Mouse (Mus musculus): ENCODE data around the gene Fbxl17. TPM values are rescaled to one million over a fixed set of nuclear protein-coding genes. Genes with fewer than 3 reads are reported as not detected.

Gene Fbxl17
- polyA plus RNA-seq, 1 experiment from 2014 or later, result 6.8 TPM

DNA sequence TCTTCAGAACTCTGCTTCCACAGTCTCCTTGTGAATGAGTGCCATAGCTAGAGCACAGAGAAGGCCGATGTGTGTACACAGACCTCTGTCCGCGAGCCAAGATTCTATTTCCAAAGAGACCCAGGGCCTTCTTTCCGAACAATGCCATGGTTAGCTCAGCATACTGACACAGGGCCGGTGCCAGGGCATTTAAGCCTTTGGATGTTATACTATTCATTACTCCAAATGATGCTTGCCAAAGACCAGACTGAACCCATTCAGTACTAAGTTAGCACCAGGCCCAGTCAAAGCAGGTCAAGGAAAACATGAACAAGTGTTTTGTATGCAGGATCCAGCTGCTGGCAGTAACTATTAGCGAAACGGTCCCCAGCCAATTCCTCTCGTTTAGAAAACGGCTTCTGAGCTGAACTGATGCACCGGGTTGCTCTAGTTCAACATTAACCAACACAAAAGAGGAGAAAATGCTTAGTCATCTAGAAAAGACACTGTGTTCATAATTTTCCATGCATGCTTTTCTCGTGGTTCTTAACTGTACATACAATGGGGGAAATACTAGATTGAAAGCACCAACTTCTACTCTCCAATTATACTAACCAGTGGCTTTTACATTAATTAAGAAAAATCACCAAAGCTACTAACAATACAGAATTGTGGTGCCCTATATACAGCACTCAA lies 214.4 kb downstream of the Fbxl17 start:
- DNase-seq (ENCODE audit: low spot score) (no peak), ATAC-seq (ENCODE audit: insufficient number of reproducible peaks, low FRiP score, low TSS enrichment, low read depth) (no peak)
- H3K4me2 ChIP-seq (ENCODE audit: low read depth, severe bottlenecking), result no peak overlapping the region
- H3K9me3 ChIP-seq (ENCODE audit: control insufficient read depth, low read length), result no peaks in the 10 kb centered on the region
- H3K36me3 ChIP-seq (ENCODE audit: control insufficient read depth, insufficient read depth, low read length), result no peaks in the 10 kb centered on the region
- no peaks in the 10 kb centered on the region for H3K27me3 ChIP-seq (ENCODE audit: control insufficient read depth, insufficient read depth, low read length)
- H3K27ac ChIP-seq (replicated peaks; ENCODE audit: low read depth, low read length), result no peak overlapping the region
- no peak overlapping the region for H3K4me3 ChIP-seq (ENCODE audit: low read depth, low read length)
- H3K9ac ChIP-seq (ENCODE audit: low read length), result no peak overlapping the region
- 86% methylated on average over 11 of the region's 11 CpGs for WGBS
- H3K4me1 ChIP-seq (ENCODE audit: control insufficient read depth, insufficient read depth, low read length), result no peaks in the 10 kb centered on the region

GRCm38 (mm10) chr17:63284074-63284473 lies 215.7 kb downstream of the Fbxl17 start:
- Histone ChIP-seq H3K27ac (replicated peaks; ENCODE audit: low read depth, low read length) (no peak overlapping the region), H3K4me1 (ENCODE audit: control insufficient read depth, insufficient read depth, low read length) (no peaks in the 10 kb centered on the region), H3K4me2 (ENCODE audit: low read depth, severe bottlenecking) (no peak overlapping the region), H3K4me3 (ENCODE audit: low read depth, low read length) (no peak overlapping the region), H3K9ac (ENCODE audit: low read length) (no peak overlapping the region), H3K9me3 (ENCODE audit: control insufficient read depth, low read length) (no peaks in the 10 kb centered on the region), H3K27me3 (ENCODE audit: control insufficient read depth, insufficient read depth, low read length) (no peaks in the 10 kb centered on the region), H3K36me3 (ENCODE audit: control insufficient read depth, insufficient read depth, low read length) (no peaks in the 10 kb centered on the region)
- WGBS, result 83% methylated on average over 4 of the region's 4 CpGs
- ATAC-seq (ENCODE audit: insufficient number of reproducible peaks, low FRiP score, low TSS enrichment, low read depth), result no peak
- DNase-seq (ENCODE audit: low spot score), result no peak

DNA sequence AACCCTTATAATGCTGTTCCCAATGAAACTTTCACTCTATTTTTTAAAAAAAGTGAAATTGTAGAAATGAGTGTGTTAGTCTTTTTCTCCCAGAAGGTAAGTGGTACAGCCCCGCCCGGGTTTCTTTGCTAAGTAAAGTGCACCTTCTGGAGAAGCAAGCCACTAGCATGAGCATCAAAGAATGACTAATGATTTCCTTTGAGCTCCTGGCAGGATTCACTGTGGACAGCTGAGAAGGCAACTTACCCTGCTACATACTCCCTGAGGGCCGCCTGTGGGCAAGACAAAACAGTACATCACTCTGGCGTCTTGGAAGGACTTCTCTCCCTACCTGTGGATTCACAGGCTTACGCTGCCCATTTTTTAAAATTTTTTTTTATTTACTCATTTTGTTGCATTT lies 217.8 kb downstream of the Fbxl17 start:
- no peak overlapping the region for H3K9ac ChIP-seq (ENCODE audit: low read length)
- H3K4me1 ChIP-seq (ENCODE audit: control insufficient read depth, insufficient read depth, low read length), result no peaks in the 10 kb centered on the region
- no peak for ATAC-seq (ENCODE audit: insufficient number of reproducible peaks, low FRiP score, low TSS enrichment, low read depth)
- no peak overlapping the region for H3K4me2 ChIP-seq (ENCODE audit: low read depth, severe bottlenecking)
- no peaks in the 10 kb centered on the region for H3K9me3 ChIP-seq (ENCODE audit: control insufficient read depth, low read length)
- no peak overlapping the region for H3K4me3 ChIP-seq (ENCODE audit: low read depth, low read length)
- no peaks in the 10 kb centered on the region for H3K36me3 ChIP-seq (ENCODE audit: control insufficient read depth, insufficient read depth, low read length)
- H3K27me3 ChIP-seq (ENCODE audit: control insufficient read depth, insufficient read depth, low read length), result no peaks in the 10 kb centered on the region
- WGBS, result 63% methylated on average over 5 of the region's 5 CpGs
- no peak overlapping the region for H3K27ac ChIP-seq (replicated peaks; ENCODE audit: low read depth, low read length)
- no peak for DNase-seq (ENCODE audit: low spot score)

- Histone ChIP-seq H3K27me3 (ENCODE audit: control insufficient read depth, insufficient read depth, low read length) (no peaks in the 10 kb centered on the region), H3K36me3 (ENCODE audit: control insufficient read depth, insufficient read depth, low read length) (no peaks in the 10 kb centered on the region), H3K4me3 (ENCODE audit: low read depth, low read length) (no peak overlapping the region), H3K4me1 (ENCODE audit: control insufficient read depth, insufficient read depth, low read length) (no peaks in the 10 kb centered on the region), H3K4me2 (ENCODE audit: low read depth, severe bottlenecking) (no peak overlapping the region), H3K9me3 (ENCODE audit: control insufficient read depth, low read length) (no peaks in the 10 kb centered on the region), H3K27ac (replicated peaks; ENCODE audit: low read depth, low read length) (no peak overlapping the region), H3K9ac (ENCODE audit: low read length) (no peak overlapping the region)
- no peak for ATAC-seq (ENCODE audit: insufficient number of reproducible peaks, low FRiP score, low TSS enrichment, low read depth)
- no peak for DNase-seq (ENCODE audit: low spot score)
- 83% methylated on average over 2 of the region's 2 CpGs for WGBS
Observed at GRCm38 (mm10) chr17:63280990-63281389, 218.8 kb downstream of the Fbxl17 start.

GRCm38 (mm10) chr17:63279144-63279543 lies 220.7 kb downstream of the Fbxl17 start:
- no peak overlapping the region for H3K9ac ChIP-seq (ENCODE audit: low read length)
- H3K4me2 ChIP-seq (ENCODE audit: low read depth, severe bottlenecking), result no peak overlapping the region
- no peak overlapping the region for H3K27ac ChIP-seq (replicated peaks; ENCODE audit: low read depth, low read length)
- no peaks in the 10 kb centered on the region for H3K36me3 ChIP-seq (ENCODE audit: control insufficient read depth, insufficient read depth, low read length)
- no peaks in the 10 kb centered on the region for H3K9me3 ChIP-seq (ENCODE audit: control insufficient read depth, low read length)
- DNase-seq (ENCODE audit: low spot score) (no peak), ATAC-seq (ENCODE audit: insufficient number of reproducible peaks, low FRiP score, low TSS enrichment, low read depth) (no peak)
- H3K4me3 ChIP-seq (ENCODE audit: low read depth, low read length), result no peak overlapping the region
- no peaks in the 10 kb centered on the region for H3K4me1 ChIP-seq (ENCODE audit: control insufficient read depth, insufficient read depth, low read length)
- H3K27me3 ChIP-seq (ENCODE audit: control insufficient read depth, insufficient read depth, low read length), result no peaks in the 10 kb centered on the region
- 47% methylated on average over 4 of the region's 4 CpGs for WGBS

- Histone ChIP-seq H3K36me3 (ENCODE audit: control insufficient read depth, insufficient read depth, low read length) (no peaks in the 10 kb centered on the region), H3K4me2 (ENCODE audit: low read depth, severe bottlenecking) (no peak overlapping the region), H3K9me3 (ENCODE audit: control insufficient read depth, low read length) (no peaks in the 10 kb centered on the region), H3K4me3 (ENCODE audit: low read depth, low read length) (no peak overlapping the region), H3K9ac (ENCODE audit: low read length) (no peak overlapping the region), H3K4me1 (ENCODE audit: control insufficient read depth, insufficient read depth, low read length) (peaks cover 7% of the 10 kb centered on the region; the same call in 1 of the 2 replicates), H3K27me3 (ENCODE audit: control insufficient read depth, insufficient read depth, low read length) (no peaks in the 10 kb centered on the region), H3K27ac (replicated peaks; ENCODE audit: low read depth, low read length) (no peak overlapping the region)
- DNase-seq (ENCODE audit: low spot score) (peak; percentile 9), ATAC-seq (ENCODE audit: insufficient number of reproducible peaks, low FRiP score, low TSS enrichment, low read depth) (no peak)
- WGBS, result 91% methylated on average over 2 of the region's 2 CpGs
Observed at GRCm38 (mm10) chr17:63273353-63273752, 226.5 kb downstream of the Fbxl17 start.

DNA sequence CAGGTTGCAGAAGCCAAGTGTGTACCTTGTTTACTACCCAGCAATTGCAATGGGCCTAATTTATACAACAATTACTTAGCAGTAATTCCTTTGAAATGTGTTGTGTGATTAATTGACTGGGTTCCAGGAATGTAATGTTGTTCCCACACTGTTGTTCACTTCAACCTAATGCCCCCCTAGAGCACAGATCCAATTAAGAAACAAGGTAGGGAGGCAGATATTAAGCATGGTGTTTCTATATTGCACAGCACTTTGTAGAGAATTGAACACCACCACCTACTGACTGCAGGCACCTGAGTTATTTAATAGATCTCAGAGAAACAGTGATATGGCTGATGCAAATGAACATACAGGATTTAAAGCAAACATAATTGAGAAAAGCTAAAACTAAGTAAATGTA lies 226.9 kb downstream of the Fbxl17 start:
- Histone ChIP-seq H3K4me3 (ENCODE audit: low read depth, low read length) (no peak overlapping the region), H3K4me2 (ENCODE audit: low read depth, severe bottlenecking) (no peak overlapping the region), H3K27ac (replicated peaks; ENCODE audit: low read depth, low read length) (no peak overlapping the region), H3K9me3 (ENCODE audit: control insufficient read depth, low read length) (no peaks in the 10 kb centered on the region), H3K4me1 (ENCODE audit: control insufficient read depth, insufficient read depth, low read length) (peaks cover 8% of the 10 kb centered on the region; the same call in 1 of the 2 replicates), H3K36me3 (ENCODE audit: control insufficient read depth, insufficient read depth, low read length) (no peaks in the 10 kb centered on the region), H3K27me3 (ENCODE audit: control insufficient read depth, insufficient read depth, low read length) (no peaks in the 10 kb centered on the region), H3K9ac (ENCODE audit: low read length) (no peak overlapping the region)
- DNase-seq (ENCODE audit: low spot score) (peak; percentile 8), ATAC-seq (ENCODE audit: insufficient number of reproducible peaks, low FRiP score, low TSS enrichment, low read depth) (no peak)

GRCm38 (mm10) chr17:63271000-63271399 lies 228.8 kb downstream of the Fbxl17 start:
- Histone ChIP-seq H3K27me3 (ENCODE audit: control insufficient read depth, insufficient read depth, low read length) (no peaks in the 10 kb centered on the region), H3K4me2 (ENCODE audit: low read depth, severe bottlenecking) (no peak overlapping the region), H3K36me3 (ENCODE audit: control insufficient read depth, insufficient read depth, low read length) (no peaks in the 10 kb centered on the region), H3K9me3 (ENCODE audit: control insufficient read depth, low read length) (no peaks in the 10 kb centered on the region), H3K4me1 (ENCODE audit: control insufficient read depth, insufficient read depth, low read length) (peaks cover 8% of the 10 kb centered on the region; the same call in 1 of the 2 replicates), H3K9ac (ENCODE audit: low read length) (no peak overlapping the region), H3K4me3 (ENCODE audit: low read depth, low read length) (no peak overlapping the region), H3K27ac (replicated peaks; ENCODE audit: low read depth, low read length) (no peak overlapping the region)
- peak; percentile 20 for DNase-seq (ENCODE audit: low spot score)
- WGBS, result 57% methylated on average over 6 of the region's 6 CpGs
- no peak for ATAC-seq (ENCODE audit: insufficient number of reproducible peaks, low FRiP score, low TSS enrichment, low read depth)

DNA sequence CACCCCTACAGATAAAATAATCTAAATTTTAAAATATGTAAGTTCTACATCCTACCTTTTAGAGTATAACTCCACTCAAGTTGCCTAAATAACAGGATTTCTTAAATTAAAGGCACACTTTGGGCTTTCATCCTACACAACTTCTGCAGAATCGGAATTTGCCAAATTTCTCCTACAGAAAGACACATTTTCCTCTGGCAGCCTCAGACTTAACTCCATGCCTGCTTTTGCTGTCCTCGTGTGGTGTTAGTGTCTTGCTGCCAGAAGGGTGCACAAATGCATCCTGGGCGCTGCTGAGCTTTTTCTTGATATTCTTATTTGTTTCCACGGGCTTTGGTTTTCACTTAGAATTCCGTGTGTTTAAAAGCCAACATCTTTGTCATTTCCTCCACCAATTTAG lies 229.3 kb downstream of the Fbxl17 start:
- peaks cover 8% of the 10 kb centered on the region; the same call in 1 of the 2 replicates for H3K4me1 ChIP-seq (ENCODE audit: control insufficient read depth, insufficient read depth, low read length)
- ATAC-seq (ENCODE audit: insufficient number of reproducible peaks, low FRiP score, low TSS enrichment, low read depth), result no peak
- peak; percentile 11 for DNase-seq (ENCODE audit: low spot score)
- no peaks in the 10 kb centered on the region for H3K9me3 ChIP-seq (ENCODE audit: control insufficient read depth, low read length)
- WGBS, result 82% methylated on average over 5 of the region's 5 CpGs
- no peak overlapping the region for H3K4me2 ChIP-seq (ENCODE audit: low read depth, severe bottlenecking)
- no peaks in the 10 kb centered on the region for H3K36me3 ChIP-seq (ENCODE audit: control insufficient read depth, insufficient read depth, low read length)
- no peak overlapping the region for H3K27ac ChIP-seq (replicated peaks; ENCODE audit: low read depth, low read length)
- no peak overlapping the region for H3K4me3 ChIP-seq (ENCODE audit: low read depth, low read length)
- H3K9ac ChIP-seq (ENCODE audit: low read length), result no peak overlapping the region
- no peaks in the 10 kb centered on the region for H3K27me3 ChIP-seq (ENCODE audit: control insufficient read depth, insufficient read depth, low read length)

All from limb, embryonic 11.5 days (tissue).